Mouse (Mus musculus): ENCODE data around the gene Tmem210.

The Tmem210 gene

DNA sequence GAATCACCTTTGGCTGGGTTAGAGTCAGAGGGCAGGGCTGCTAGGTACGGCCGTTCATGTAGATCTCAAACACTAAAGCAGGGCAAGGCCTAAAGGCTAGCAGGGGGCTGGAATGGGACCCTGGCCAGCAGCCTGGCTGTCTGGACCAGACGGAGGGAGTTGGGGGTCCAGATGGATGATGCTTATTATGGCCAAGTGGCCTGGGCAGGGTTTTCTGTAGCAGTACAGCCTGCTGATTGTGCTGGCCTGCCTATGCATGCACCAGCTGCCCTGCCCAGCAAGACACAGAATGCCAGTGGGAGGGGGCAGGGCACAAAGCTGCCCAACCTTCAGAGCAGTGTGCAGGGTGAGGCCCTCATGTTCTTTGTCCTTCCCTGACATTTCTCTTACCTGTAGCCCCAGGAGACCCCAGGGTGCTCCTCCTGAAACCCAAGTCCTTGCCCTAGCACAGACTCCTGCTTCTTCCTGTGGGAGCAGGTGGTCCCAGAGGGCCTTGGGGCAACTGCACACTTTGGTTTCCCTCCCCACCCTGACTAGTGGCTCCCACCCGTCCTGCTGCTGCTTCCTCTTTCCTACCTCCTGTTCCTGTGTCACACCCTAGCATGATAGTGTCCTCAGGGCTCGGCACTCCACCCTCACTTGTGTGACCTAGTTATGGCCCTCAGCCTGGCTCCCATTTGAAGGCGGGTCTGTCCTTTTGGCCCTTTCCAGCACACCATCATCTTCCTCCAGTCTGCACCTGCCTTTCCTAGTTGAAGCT lies 21.9 kb upstream of the Tmem210 start:
- DNase-seq (ENCODE audit: low spot score in 2 of 2) = no peak

DNA sequence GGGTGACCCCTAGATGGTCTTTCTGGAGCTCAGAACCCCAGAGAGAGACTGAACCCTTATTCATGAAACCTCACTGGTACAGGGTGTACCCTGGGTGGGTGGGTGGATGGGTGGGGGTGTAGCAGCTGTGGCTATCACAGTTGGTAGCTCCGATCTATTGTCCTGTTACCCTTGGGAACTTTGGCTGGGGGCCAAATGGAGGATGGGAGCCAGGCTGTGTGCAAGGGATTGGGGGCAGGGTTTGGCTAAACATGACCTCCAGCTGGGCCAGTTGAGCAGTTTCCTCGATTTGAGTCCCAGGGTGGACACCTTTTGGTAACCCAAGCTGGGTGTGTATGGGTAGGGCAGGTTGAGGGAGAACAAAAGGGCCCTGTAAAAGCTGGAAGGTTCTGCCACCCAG lies 21.2 kb upstream of the Tmem210 start:
- no peak for DNase-seq (ENCODE audit: low spot score in 2 of 2)

DNA sequence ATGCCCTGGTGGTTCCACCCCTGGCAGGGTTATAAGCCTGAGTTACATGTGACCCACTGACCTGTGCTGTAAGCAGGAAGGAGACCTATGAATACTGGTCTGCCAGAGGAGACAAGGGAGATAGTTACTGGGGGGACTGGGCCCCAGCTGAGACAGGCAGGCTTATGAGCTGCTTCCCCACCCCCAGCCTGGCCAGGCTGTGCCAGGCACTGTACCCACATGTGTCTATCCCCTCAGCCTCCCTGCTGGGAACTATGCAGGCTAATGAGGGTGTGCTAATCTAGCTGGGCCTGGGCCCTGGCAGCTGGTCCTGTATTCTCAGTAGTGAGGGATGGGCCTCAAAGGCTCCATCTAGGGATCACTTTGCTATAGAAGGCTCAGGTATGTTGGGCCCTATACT lies 20.7 kb upstream of the Tmem210 start:
- DNase-seq (ENCODE audit: low spot score in 2 of 2) = no peak

DNA sequence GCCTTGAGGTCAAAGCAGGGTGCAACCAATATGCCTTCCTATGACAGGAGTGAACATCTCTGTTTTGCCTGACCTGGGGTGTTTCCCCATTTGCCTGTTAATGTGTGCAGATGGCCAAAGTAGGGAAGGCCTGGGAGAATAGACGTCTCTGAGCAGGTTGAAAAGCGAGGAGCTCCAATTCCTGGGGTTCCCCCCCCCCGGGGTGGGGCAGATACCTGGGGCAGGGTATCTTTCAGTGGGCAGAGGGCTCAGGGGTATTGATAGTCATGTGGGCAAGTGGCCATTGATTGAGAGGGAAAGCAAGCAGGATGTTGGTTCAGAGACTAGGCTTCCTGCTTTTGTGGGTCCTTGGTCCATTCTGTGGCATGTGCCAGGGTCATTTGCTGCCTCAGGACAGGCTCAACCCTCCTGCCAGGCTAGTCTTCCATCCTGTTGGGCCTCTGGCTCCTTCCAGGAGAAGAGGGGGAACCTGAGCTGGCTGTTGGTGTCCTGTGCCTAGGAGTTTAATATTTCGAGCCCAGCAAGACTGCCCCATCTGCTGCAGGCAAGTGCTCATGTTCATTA lies 20.1 kb upstream of the Tmem210 start:
- no peak for DNase-seq (ENCODE audit: low spot score in 2 of 2)

DNA sequence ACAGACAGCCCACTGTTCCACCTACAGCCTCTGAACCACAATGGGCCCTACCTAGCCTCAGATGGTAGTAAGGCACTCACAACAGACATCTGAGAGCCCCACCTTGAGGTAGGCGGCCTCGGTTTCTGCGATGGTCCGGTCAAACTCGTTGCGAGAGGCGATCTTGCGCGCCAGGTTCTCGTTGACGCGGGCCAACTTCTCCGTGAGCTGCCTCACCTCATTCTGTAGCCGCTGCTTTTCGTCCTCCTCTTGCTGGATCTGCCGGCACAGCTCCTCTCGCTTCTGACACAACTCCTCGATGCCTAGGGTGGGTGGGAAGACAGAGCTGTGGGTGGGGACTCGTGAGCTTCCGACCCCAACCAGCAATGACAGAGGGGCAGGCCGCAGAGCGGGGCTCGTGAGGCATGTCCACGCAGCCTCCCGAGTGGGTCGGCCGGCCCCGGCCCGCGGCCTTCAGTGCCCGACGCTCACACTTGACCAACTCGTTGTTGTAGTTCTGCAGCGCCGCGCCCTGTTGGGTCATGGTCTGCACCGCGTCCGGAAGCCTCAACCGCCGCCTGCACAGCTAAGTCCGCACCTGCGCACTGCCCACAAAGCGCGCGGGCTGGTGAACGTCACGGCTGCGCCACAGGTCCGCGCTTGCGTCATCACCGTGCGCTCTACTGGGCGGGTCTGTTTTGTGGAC lies 16.0 kb upstream of the Tmem210 start, which contains the start of the genes Ssna1 and Anapc2:
Gene Ssna1 (minus strand): TSS at position 612 of the 685 bp plus-strand sequence.
Gene Anapc2 (plus strand): TSS at position 652 of the 685 bp plus-strand sequence.
- peak; percentile 96 to 97 for DNase-seq (ENCODE audit: low spot score in 2 of 2)

DNA sequence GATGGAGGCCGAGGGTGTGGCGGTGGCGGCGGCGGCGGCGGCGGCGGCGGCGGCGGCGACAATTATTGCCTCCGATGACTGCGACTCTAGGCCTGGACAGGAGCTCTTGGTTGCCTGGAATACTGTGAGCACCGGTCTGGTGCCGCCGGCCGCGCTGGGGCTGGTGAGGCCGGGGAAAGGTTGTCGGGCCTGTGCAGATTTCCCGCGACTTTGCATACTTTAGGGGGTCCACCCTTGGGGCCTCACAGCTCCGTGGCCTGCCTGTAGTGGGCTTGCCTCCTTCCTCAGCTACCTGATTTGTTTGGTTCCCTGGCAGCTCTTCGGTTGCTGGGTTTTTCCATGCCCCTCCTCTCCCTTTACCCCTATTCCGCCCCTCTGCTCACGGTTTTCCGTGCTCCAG lies 15.4 kb upstream of the Tmem210 start:
- DNase-seq (ENCODE audit: low spot score in 2 of 2) = no peak

DNA sequence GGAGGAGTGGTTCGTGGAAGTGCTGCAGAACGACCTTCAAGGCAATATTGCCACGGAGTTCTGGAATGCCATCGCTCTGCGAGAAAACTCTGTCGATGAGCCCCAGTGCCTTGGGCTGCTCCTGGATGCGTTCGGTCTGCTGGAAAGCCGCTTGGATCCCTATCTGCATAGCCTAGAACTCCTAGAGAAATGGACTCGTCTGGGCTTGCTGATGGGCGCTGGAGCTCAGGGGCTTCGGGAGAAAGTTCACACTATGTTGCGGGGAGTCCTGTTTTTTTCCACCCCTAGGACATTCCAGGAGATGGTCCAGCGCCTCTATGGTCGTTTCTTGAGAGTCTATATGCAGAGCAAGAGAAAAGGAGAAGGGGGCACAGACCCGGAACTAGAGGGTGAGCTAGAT lies 14.9 kb upstream of the Tmem210 start:
- no peak for DNase-seq (ENCODE audit: low spot score in 2 of 2)

DNA sequence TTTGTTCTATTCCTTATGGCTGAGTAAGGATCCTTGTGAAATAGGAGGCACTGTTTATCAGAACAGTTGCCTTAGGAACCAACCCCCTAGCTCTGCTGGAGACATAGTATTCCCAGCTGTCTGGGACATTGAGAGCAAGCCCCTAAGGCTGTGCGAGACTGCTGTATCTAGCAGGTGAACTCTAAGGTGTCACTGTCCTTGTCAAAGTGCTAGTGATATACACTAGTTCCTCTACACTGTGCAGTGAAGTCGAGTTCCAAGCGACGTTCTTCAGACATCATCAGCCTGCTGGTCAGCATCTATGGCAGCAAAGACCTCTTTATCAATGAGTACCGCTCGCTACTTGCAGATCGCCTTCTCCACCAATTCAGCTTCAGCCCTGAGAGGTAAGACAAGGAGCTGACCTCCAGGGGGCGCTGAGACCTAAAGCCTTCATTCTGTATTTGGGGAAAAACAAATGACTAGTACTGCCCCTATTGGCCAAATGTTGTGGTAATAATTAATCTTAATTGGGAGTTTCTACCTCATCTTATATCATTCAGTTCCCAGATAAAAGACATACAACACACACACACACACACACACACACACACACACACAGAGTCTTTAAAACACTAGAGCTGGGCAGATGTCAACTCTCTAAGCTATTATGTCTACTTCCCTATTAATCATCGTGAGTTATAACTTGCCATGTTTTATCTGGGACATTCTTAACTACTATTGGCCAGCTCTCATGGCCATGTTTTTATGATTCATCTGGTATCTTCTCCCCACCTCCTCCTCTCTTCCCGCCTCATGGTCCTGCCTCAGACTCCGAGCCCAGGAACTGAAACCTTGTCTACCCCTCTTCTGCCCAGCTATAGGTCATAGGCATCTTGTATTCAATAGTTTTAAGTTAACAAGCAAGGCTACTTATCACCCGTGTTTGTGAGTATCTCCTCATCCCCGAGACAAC lies 8.7 kb upstream of the Tmem210 start:
- DNase-seq (ENCODE audit: low spot score in 2 of 2) = peak; percentile 79 to 86

DNA sequence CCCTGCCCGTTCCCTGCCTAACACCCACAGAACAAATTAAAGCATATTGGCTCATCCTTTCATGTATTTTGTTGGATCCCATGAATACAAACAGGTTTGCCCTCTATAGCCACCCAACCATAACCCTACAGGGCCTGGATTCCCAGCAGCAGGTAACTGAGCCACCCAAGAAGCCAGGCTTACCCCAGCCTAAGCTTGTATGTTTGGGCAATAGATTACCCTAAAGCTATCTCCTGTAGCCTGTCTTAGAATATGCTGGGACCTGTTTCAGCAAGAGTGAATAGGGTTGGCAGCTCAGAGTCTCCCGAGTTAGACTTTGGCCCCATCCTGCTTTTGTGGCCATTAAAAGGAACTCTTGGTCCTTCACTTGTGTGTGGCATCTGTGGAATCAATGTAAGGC lies 2.4 kb upstream of the Tmem210 start:
- no peak for DNase-seq (ENCODE audit: low spot score in 2 of 2)

DNA sequence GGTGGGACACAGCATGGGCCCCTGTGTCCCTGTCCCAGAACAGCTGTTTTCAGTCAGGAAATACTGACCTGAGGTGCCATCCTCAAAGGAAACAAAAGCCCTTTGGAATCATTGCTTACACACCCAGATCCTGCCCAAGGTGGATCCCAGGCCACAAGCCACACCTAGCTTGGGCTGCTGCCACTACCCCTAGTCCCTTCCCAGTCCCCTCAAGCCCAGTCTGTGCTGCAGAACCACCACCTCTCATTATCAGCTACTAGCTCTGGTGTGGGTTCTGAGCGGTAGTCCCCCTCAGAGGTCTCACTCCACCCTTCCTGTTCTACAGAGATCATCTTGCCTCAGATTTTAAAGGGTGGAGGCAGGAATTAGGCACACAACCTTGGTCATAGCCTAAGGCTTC lies 1.6 kb upstream of the Tmem210 start:
- DNase-seq (ENCODE audit: low spot score in 2 of 2) = no peak

DNA sequence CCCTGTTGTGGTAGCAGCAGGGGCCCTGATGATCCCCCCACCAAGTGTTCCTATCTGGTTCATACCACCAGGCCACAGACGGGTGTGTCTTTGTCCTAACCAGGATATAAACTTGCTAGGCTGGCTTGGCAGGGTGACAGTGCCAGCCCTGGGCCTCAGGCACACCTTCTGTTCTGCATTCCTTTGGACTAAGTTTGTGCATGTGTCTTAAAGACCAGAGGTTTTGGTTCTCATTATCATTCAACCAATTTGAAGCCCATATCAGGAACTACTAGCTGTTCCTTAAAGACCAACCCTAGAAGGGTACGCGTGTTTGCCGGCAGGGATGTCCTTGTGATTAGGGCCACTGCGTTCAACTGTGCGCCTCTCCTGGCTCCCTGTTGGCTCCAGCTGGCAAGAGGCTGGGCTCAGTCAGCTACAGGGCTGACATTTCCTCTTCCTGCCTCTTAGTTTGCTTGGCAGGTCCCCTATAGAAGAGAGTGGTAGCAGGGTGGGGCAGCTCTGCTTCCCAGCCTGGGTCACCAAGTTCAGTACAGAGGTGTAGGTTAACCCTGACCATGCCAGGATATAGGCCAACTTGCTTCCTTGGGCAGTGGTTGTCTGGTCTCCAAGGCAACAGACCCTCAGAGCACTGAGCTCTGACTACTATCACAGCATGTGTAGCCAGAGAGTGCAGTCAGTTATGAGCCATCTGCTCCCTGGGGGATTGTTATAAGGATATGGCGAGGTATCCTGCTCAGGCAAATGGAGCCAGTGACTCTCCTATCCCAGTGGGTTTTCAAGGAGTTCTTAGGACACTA lies 908 bp upstream of the Tmem210 start:
- DNase-seq (ENCODE audit: low spot score in 2 of 2) = no peak

DNA sequence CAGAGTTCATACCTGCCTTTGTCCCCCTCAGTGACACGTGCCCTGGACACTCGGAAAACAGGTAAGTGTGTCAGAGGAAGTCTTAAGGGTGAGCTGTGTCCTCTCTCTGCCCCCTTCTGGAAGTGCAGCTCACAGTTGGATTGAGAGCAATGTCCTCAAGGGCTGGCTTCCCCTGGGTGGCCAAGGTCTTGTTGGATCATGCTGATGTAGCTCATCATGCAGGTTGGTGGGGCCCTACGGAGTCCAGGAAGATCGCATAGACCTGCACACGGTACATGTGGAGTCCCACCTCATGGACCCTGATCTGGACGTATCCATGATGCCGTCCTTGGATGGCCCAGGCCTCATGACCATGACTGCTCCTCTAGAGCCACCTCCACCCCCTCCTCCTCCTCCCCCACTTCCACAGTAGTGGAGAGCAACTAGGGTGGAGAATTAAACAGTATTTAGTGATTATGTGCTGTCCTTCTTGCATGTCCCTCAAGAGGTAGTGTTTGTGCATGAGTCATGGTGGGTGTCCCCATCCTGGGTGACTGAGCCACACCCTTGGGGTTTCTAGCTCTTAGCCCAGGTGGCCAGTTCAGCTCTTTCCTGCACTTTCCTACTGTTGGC lies 895 bp downstream of the Tmem210 start:
- no peak for DNase-seq (ENCODE audit: low spot score in 2 of 2)

DNA sequence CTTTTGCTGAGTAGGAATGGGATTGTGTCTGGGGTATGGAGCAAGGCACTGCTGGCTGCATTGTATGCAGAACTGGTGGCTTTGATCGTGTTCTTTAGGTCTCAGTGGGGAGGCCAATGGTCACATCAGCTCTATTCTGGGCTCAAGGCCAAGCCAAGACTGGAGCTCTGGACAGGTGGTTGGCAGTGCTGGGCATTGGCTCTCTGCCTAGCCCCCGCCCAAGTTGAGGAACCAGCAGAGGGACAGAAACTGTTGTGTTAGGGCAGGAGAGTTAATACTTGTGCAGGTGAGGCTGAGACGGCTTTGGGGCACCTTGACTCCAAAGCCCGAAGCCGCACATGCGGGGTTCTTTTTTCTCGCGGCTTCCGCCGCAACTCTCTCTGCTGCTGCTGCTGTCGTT lies 1.7 kb downstream of the Tmem210 start, which contains the start of gene Lrrc26:
Gene Lrrc26 (plus strand): TSS at position 265 of the 400 bp plus-strand sequence.
- no peak for DNase-seq (ENCODE audit: low spot score in 2 of 2)

DNA sequence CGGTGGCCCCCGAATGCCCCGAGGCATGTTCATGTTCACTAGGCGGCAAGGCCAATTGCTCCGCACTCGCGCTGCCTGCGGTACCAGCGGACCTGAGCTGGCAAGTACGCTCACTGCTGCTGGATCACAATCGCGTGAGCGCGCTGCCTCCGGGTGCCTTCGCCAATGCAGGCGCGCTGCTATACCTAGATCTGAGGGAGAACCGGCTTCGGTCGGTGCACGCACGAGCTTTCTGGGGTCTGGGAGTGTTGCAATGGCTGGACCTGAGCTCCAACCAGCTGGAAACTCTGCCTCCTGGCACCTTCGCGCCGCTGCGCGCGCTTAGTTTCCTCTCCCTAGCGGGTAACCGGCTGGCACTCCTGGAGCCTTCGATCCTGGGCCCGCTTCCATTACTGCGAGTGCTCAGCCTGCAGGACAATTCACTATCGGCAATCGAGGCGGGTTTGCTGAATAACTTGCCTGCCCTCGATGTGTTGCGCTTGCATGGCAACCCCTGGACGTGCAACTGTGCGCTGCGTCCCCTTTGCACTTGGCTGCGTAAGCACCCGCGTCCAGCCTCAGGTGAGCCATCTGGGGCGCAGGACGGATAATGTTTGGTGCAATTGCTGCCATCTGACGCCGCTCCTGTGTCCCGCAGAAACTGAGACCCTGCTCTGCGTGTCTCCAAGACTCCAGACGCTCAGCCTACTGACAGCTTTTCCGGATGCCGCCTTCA lies 2.3 kb downstream of the Tmem210 start:
- DNase-seq (ENCODE audit: low spot score in 2 of 2) = no peak

DNA sequence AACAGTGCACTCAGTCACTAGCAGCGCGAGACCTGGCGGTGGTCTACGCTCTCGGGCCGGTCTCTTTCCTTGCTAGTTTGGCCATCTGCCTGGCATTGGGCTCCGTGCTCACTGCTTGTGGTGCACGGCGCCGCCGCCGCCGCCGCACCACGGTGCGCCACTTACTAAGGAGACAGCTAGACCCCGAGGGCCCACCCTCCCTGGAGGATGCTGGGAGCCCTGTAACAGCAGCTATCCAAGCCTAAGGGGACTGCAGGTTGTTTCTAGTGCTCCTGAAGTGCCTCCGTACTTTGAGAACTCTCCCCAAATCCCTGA lies 2.8 kb downstream of the Tmem210 start:
- DNase-seq (ENCODE audit: low spot score in 2 of 2) = no peak

DNA sequence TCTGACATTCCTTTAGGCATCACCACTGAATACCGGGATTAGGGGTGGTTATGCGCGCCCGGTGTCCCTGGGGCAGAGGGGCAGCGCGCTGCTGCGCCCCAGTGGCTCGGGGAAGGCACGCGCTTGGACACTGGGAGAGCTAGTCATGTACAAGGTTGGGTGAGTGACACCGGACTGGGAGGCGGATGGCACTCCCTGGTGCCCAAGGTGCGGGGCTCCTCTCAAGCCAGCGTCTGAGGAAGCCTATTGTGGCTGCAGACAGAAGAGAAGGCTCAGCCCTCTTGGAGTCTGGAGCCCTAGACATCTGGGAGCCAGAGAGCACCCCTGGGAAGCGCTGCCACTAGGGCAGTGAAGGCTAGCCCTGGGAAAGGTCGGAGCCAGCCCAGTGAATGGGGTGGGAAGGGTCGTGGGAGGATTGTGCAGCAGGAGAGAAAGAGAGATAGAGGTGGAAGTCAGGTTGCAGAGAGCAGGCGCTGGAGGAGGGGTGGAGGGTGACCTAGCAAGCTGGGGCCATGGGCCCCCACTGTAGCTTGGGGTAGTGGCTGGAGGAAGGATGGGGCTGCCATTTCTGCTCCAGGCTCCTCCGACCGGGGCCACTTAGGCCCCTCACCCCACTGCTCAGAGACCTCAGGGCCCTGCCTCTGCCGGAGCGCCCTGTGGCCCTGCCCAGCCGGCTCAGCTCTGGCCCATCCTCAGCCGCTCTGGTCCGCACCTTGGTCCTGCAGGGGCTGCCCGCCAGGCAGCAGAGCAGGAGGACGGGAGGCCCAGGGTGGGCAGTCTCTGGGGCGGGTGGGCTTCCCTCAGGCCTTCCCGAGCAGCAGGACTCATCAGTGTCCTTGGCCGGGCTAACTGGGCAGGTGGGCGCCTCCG lies 3.5 kb downstream of the Tmem210 start:
- no peak for DNase-seq (ENCODE audit: low spot score in 2 of 2)

DNA sequence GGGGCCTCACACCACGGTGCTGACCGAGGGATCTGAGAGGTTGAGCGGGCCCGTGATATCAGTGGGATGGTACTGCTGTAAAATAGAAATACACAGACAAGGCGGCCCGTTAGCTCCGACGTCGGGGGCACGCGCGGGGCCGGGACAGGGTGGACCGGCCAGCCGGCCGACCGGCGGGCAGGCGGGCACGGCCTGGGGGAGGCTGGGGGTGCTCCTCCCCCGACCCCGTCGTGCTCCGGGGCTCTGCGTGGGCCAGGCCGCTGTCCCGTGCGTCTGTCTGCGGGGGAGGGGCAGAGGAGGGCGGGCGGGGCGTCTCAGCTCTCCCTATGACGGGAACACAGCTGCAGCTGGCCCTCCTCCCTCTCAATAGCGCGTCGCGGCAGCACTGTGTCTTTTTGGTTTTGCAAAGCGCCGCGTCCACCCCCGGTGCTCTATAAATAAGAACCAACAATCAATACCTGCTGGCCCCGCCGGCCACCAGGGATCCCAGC lies 4.2 kb downstream of the Tmem210 start:
- no peak for DNase-seq (ENCODE audit: low spot score in 2 of 2)

DNA sequence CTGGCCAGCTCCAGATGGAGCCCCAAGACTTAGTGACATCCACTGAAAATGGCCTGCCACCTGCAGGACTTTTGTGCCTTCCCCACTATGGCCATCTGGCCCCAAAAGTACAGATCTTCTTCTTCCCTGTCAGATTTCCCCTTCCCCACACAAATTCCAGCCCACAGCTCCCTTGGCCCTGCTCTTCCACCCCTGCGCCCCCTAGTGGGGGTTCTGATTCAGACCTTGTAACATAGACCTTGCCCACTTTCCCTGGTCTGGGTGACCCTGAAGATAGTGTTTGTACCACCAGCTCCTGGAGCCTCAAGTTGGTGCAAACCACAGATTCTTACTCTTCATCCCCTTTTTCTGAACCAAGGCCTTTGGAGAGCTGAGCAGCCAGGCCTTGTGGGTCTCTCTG lies 4.9 kb downstream of the Tmem210 start:
- peak; percentile 51 to 68 for DNase-seq (ENCODE audit: low spot score in 2 of 2)

DNA sequence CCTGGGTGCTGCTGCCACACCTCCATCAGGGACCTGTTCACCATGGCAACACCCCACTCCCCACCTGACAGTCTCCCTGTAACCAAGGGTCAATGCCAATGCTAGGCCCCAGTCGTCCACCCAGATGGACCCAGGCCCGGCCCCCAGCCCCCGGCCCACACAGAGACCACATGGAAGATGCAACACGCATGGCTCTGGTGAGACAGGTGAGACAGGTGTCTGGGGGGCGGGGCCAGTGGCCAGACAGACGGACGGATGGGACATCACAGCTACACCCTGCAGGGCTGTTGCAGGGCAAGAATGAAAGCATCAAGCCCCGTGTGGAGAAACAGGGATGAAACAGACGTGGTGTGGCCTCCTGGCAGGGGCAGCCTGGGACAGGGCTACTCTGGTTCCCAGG lies 5.8 kb downstream of the Tmem210 start:
- no peak for DNase-seq (ENCODE audit: low spot score in 2 of 2)

Data from natural killer cell, adult 2 months (primary cell).